Mouse (Mus musculus) heart, adult 11 months (tissue): Measurements from ENCODE around the gene Iapp.
"Not testable (repeated sequence)": the region's sequence is repeated elsewhere in the genome, so short reads cannot be mapped to it uniquely, and the experiment has no call there.

Experiments used
- DNase-seq: peaks from one replicate; pipeline ENCODE4 v3.0.0; 2022

Iapp gene

GRCm38 (mm10) chr6:142298098-142298497, at the start of gene Iapp:
TSS of gene Iapp (plus strand) at chr6:142298423.
- no peak for DNase-seq

GRCm38 (mm10) chr6:142250738-142251307, 47.4 kb upstream of the Iapp start:
- not testable (repeated sequence) for DNase-seq

- DNase-seq: no peak
Measured at GRCm38 (mm10) chr6:142275721-142276442, 22.3 kb upstream of the Iapp start.

GRCm38 (mm10) chr6:142289413-142290118, 8.7 kb upstream of the Iapp start:
- DNase-seq: no peak

- DNase-seq: no peak
Measured at GRCm38 (mm10) chr6:142305076-142305475, 6.9 kb downstream of the Iapp start.

GRCm38 (mm10) chr6:142314285-142314684, 16.1 kb downstream of the Iapp start:
- no peak for DNase-seq

- no peak for DNase-seq
Measured at GRCm38 (mm10) chr6:142317106-142317505, 18.9 kb downstream of the Iapp start.

GRCm38 (mm10) chr6:142322881-142323280, 24.7 kb downstream of the Iapp start, which contains the start of gene Slco1a5:
TSS of gene Slco1a5 (minus strand) at chr6:142322981.
- no peak for DNase-seq

- DNase-seq: no peak
Measured at GRCm38 (mm10) chr6:142326598-142326997, 28.4 kb downstream of the Iapp start.

- no peak for DNase-seq
Measured at GRCm38 (mm10) chr6:142329201-142329600, 31.0 kb downstream of the Iapp start.

- DNase-seq: no peak
Measured at GRCm38 (mm10) chr6:142338961-142339360, 40.7 kb downstream of the Iapp start.

- no peak for DNase-seq
Measured at GRCm38 (mm10) chr6:142339576-142339975, 41.4 kb downstream of the Iapp start.

GRCm38 (mm10) chr6:142343561-142343960, 45.3 kb downstream of the Iapp start:
- peak; percentile 51 for DNase-seq

- peak; percentile 98 for DNase-seq
Measured at GRCm38 (mm10) chr6:142345440-142346038, 47.3 kb downstream of the Iapp start, which contains the start of gene Pyroxd1. TSS of gene Pyroxd1 (plus strand) at chr6:142345654.

GRCm38 (mm10) chr6:142346181-142347110, 48.2 kb downstream of the Iapp start:
- peak; percentile 36 for DNase-seq

- DNase-seq: peak; percentile 75
Measured at GRCm38 (mm10) chr6:142347431-142348385, 49.5 kb downstream of the Iapp start.

GRCm38 (mm10) chr6:142352099-142352498, 53.9 kb downstream of the Iapp start:
- peak; percentile 45 for DNase-seq
